In the genomic region with DNA sequence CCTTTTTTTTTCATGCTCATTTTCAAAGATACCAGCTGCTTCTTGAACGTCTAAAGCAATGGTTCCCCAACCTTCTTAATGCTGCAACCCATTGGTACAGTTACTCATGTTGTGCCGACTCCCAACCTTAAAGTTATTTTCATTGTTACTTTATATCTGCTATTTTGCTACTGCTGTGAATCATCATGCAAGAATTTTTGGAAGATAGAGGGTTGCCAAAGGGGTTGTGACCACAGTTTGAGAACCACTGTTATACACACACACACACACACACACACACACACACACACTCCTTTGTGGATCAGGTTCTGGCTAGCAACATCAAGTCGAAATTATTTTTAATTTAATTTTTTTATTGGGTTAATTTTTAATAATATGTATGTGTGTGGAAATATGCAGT, we compare ENCODE assay signal across 13 mouse cellular contexts.
"Had no signal": no experiment of that assay in that cellular context is flagged by ENCODE, and none has a peak within 500 bp of the region (broad histone marks: within the 10 kb centered on the region; RNA-seq: fewer than 3 reads in every experiment).

No protein-coding gene starts in this region.

- DNase-seq: gastrocnemius, adult 2 months; gastrocnemius, postnatal 10 days; gastrocnemius, postnatal 25 days; heart, adult 18-20 months; heart, postnatal 10 days; heart, postnatal 4 days; kidney, adult 2 months; kidney, adult 9 months; kidney, postnatal 14 days; kidney, postnatal 36 days; layer of hippocampus, adult 9-11 months; layer of hippocampus, postnatal 36 days; left cerebral cortex, postnatal 4 days had no signal
